Mouse (Mus musculus): ENCODE results near the gene Tor3a.

DNA sequence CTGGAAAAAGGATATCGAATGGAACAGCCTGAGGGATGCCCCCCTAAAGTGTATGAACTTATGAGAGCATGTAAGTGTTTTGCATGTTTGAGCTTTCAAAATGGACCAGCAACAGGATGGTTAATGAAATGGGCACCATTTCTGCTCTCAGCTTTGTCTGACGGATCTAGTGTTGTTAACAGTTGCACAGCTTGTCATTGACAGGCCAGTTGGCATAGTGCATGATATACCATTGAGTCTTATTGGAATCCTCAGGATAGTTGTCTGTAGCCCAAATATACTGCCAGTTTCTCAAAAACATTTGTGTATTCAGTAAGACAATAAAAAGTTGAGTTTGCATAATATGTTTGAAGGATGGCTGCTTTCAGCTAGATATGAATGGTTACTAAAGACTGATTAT lies 39.0 kb downstream of the Tor3a start:
- TF ChIP-seq CTCF (IDR thresholded peaks at IDR 0.05; ENCODE audit: low read depth) (no peak), EP300 (optimal IDR thresholded peaks at IDR 0.05) (no peak)

Measured in stomach, postnatal 0 days (tissue).